Mouse (Mus musculus) heart, embryonic 13.5 days (tissue): ENCODE measurements around the gene Ovol2. TPM values are rescaled to one million over a fixed set of nuclear protein-coding genes. Genes with fewer than 3 reads are reported as not detected.

Experiments used
- ATAC-seq: fragments of 200-750 bp; cut with Nextera tagmentation; 2 replicates; pipeline ENCODE4 v1.8.0; 2017; ENCODE audit warnings: moderate TSS enrichment; ENCODE audit not compliant: insufficient number of reproducible peaks, low FRiP score, low TSS enrichment; ENCODE audit errors: extremely low read depth
- H3K27ac ChIP-seq: fragments of 300-500 bp; sonication (generic); replicated peaks from 2 replicates; pipeline ENCODE4 v1.5.1; 2015; ENCODE audit warnings: moderate library complexity, mild to moderate bottlenecking, inconsistent platforms
- H3K27me3 ChIP-seq: fragments of 300-500 bp; sonication (generic); replicated peaks from 2 replicates; pipeline ENCODE4 v1.6.1; 2015; ENCODE audit warnings: mild to moderate bottlenecking, inconsistent platforms
- H3K36me3 ChIP-seq: fragments of 300-500 bp; sonication (generic); 2 replicates; pipeline ENCODE4 v1.6.1; 2015; ENCODE audit warnings: mild to moderate bottlenecking, inconsistent platforms
- H3K4me1 ChIP-seq: fragments of 300-500 bp; sonication (generic); 2 replicates; pipeline ENCODE4 v1.6.1; 2015; ENCODE audit warnings: inconsistent platforms
- H3K4me2 ChIP-seq: fragments of 300-500 bp; sonication (generic); 2 replicates; pipeline ENCODE4 v1.6.1; 2015; ENCODE audit warnings: inconsistent platforms, mild to moderate bottlenecking, moderate library complexity
- H3K4me3 ChIP-seq: fragments of 300-500 bp; sonication (generic); 2 replicates; pipeline ENCODE4 v1.5.1; 2015; ENCODE audit warnings: moderate library complexity, mild to moderate bottlenecking, inconsistent platforms
- H3K9ac ChIP-seq: fragments of 300-500 bp; sonication (generic); 2 replicates; pipeline ENCODE4 v1.6.1; 2015; ENCODE audit warnings: inconsistent platforms, mild to moderate bottlenecking, moderate library complexity
- H3K9me3 ChIP-seq: fragments of 300-500 bp; sonication (generic); 2 replicates; pipeline ENCODE4 v1.6.1; 2016; ENCODE audit warnings: inconsistent platforms
- WGBS: fragments of 180-500 bp; shearing (Covaris S2); methylation state at CpG from one replicate; pipeline ENCODE4 v1.1.7; 2015; ENCODE audit warnings: mixed read lengths; 5-methylcytosine and 5-hydroxymethylcytosine counted together
- polyA plus RNA-seq: library from polyadenylated mRNA; unstranded; fragments of >200 nt; fragmentation: Nextera tagmentation; extraction: Ambion mirVana; gene quantifications from 2 replicates; pipeline ENCODE4 v1.2.1, GENCODE M21; 2015

Gene Ovol2
- 0.13 and 0.24 TPM in 2 replicates for polyA plus RNA-seq

DNA sequence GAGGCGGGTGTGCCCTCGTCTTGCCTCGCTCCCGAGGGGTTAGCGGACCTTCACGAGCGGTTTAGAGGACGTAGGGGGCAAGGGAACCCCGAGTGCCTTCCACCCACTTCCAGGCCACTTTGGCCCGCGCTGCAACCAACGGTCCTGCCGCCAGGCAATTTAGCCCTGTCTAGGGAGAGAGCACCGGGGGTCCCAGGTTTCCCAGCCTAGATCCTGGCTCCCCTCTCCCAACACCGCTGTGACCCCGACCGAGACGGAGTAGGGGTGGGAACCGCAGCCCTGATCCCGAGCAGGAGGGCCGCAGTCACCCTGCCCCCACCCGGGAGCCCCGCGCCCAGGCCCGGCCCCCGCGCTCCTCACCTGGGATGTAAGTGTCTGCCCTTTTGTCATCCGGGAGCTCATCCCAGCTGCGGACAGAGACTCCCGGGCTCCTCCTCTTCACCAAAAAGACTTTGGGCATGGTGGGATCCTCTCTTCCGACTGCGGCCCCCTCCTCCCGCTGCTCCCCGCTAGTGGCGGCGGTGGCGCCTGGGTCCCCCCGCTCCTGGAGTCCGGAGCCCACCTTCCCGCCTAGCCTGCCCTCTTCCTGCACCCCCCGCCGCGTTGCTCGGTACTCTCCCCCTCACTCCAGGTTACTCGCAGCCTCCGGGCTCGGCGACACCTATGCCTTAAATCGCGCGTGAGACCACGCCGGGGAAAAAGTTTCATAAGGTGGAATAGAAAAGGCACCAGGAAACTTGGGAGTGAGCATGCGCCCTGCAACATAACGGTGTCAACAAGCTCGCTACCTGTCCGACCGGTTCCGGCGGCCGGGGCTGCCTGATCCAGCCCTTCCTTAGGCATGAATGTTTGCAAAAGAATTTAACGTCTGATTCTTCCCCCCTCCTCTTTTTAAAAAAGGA, at the start of gene Ovol2:
TSS of gene Ovol2 (minus strand) at position 746 of the 902 bp plus-strand sequence.
- WGBS: under 1% methylated on average over 62 of the region's 62 CpGs
- no peak for ATAC-seq
- no peaks in the 10 kb centered on the region for H3K36me3 ChIP-seq
- peak within 1 kb of the TSS; percentile 76 for H3K9ac ChIP-seq
- H3K27me3 ChIP-seq: peaks cover 97% of the 10 kb centered on the region
- peak within 1 kb of the TSS; percentile 64 for H3K4me3 ChIP-seq
- peak within 1 kb of the TSS; percentile 92 for H3K4me2 ChIP-seq
- H3K4me1 ChIP-seq: peaks cover 41% of the 10 kb centered on the region
- H3K9me3 ChIP-seq: no peaks in the 10 kb centered on the region
- H3K27ac ChIP-seq: no peak within 1 kb of the TSS

DNA sequence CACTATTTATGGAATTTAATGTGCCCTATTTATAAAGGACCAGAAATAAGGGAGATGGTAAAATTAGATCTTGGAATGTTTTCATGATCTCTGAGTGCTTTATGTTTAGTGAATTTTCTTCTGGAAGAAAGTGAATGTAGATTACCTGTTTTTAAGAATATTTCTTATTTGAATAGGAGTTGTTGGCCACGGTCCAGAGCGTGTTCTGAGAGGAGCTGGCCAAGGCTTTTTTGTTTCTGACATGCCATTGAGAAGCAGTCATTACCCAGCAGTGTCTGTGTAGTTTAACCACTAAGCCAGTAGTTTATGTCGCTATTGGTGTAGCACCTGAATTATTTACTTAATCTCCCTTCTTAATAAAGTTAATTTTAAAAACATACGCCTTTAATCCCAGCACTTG, 49.8 kb upstream of the Ovol2 start:
- Histone ChIP-seq H3K27ac (no peak overlapping the region), H3K4me1 (peaks cover 18% of the 10 kb centered on the region; the same call in 1 of the 2 replicates), H3K27me3 (no peaks in the 10 kb centered on the region), H3K4me2 (no peak overlapping the region), H3K9me3 (no peaks in the 10 kb centered on the region), H3K9ac (no peak overlapping the region), H3K36me3 (peaks cover 98% of the 10 kb centered on the region), H3K4me3 (no peak overlapping the region)
- 85% methylated on average over 4 of the region's 4 CpGs for WGBS
- no peak for ATAC-seq

DNA sequence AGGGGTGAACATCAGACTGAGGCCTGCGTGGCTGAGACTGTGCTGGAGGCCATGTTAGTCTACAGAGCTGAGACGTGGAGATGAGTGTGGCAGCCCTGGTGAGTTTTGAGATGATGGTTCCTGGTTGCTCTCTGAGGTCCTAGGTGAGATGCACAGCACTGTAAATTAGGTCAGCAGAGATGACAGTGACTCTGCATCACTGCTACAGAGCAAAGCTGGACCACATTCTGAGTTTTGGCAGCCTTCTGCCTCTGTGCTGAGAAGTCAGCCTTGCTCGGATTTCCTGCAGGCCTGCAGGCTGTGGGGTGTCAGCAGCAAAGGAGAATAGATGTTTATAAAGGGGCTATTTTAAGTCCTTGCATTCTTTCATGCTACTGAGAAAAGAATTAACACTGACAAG, 49.3 kb upstream of the Ovol2 start:
- Histone ChIP-seq H3K4me3 (no peak overlapping the region), H3K27me3 (no peaks in the 10 kb centered on the region), H3K9me3 (no peaks in the 10 kb centered on the region), H3K27ac (0 out of 2 replicates have a peak overlapping the region, but pooled peaks have one; percentile 2), H3K9ac (no peak overlapping the region), H3K4me2 (no peak overlapping the region), H3K4me1 (peaks cover 17% of the 10 kb centered on the region; the same call in 1 of the 2 replicates), H3K36me3 (peaks cover 98% of the 10 kb centered on the region)
- ATAC-seq: no peak
- 79% methylated on average over 3 of the region's 3 CpGs for WGBS

DNA sequence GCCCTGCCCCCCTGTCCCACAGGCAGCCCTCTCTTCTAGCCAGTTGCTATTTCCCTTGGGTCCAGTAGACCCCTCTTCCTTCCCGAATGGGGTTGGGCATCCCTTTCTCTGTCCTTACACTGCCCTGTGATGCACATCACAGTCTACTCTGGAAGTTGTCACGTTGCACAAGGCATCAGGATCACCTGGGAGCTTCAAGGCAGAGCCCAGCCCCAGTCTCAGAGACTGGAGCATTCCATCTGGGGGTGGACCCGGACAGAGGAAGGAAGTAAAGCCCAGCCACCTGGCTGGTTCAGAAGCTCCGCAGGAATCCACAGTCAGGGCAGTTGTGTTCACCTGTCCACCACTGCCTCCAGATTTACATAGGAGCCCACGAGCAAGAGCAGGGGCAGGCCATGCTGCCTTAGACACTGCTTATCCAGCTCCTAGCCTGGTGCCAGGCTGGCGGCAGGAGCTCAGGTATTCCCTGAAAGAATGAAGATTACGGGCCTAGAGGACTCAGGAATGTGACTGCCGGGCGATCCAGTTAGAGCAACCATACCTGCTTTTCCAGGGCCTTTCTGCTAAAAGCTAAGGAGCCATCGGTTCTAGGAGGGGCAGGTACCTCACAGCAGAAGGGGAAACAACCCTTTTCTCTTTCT, 43.2 kb upstream of the Ovol2 start:
- no peaks in the 10 kb centered on the region for H3K27me3 ChIP-seq
- no peak overlapping the region for H3K27ac ChIP-seq
- no peak for ATAC-seq
- H3K4me1 ChIP-seq: peaks cover 15% of the 10 kb centered on the region
- no peak overlapping the region for H3K4me2 ChIP-seq
- no peaks in the 10 kb centered on the region for H3K9me3 ChIP-seq
- no peak overlapping the region for H3K9ac ChIP-seq
- 81% methylated on average over 10 of the region's 10 CpGs for WGBS
- peaks cover 73% of the 10 kb centered on the region for H3K36me3 ChIP-seq
- H3K4me3 ChIP-seq: no peak overlapping the region

DNA sequence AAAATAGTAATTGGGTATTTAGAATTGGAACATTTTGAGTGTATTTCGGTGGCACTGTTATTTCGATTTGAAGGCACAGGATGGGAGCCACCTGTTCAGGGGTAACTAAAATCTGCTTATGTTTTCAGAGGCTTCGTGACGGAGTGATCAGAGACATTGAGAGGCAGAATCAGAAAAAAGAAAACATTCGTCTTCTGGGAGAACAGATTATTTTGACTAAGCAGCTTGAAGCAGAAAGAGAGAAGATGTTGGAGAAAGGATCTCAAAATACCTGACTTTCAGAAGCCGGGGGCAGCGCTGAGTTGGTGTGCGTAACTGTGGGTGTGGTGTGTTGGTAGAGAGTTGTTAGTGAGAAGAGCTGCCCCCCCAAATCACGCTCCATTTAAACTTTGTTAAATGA, 41.1 kb upstream of the Ovol2 start:
- Histone ChIP-seq H3K4me3 (no peak overlapping the region), H3K27me3 (no peaks in the 10 kb centered on the region), H3K9me3 (no peaks in the 10 kb centered on the region), H3K4me1 (peaks cover 25% of the 10 kb centered on the region), H3K27ac (no peak overlapping the region), H3K4me2 (no peak overlapping the region), H3K36me3 (peaks cover 52% of the 10 kb centered on the region), H3K9ac (no peak overlapping the region)
- 92% methylated on average over 9 of the region's 9 CpGs for WGBS
- no peak for ATAC-seq

DNA sequence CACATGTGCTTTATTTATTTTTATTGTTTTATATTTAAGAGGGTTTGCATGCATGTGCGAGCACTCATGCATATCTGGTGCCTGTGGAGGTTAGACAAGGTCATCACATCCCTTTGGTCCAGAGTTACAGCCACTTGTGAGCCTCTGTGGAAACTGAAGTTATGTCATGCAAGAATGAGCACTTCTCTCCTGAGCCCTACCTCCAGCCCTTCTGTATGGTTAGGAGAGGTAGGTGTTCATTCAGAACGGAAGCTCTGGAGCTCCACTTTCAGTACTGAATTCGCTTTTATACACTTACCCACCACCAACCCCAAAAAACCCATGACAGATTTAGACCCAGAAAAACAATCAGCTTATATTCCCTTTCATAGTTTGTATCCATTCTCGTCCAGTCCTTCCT, 39.6 kb upstream of the Ovol2 start:
- no peak overlapping the region for H3K27ac ChIP-seq
- H3K27me3 ChIP-seq: no peaks in the 10 kb centered on the region
- peaks cover 26% of the 10 kb centered on the region for H3K4me1 ChIP-seq
- 77% methylated on average over 4 of the region's 4 CpGs for WGBS
- ATAC-seq: no peak
- H3K4me2 ChIP-seq: no peak overlapping the region
- H3K36me3 ChIP-seq: peaks cover 37% of the 10 kb centered on the region
- H3K9ac ChIP-seq: no peak overlapping the region
- H3K4me3 ChIP-seq: no peak overlapping the region
- no peaks in the 10 kb centered on the region for H3K9me3 ChIP-seq

DNA sequence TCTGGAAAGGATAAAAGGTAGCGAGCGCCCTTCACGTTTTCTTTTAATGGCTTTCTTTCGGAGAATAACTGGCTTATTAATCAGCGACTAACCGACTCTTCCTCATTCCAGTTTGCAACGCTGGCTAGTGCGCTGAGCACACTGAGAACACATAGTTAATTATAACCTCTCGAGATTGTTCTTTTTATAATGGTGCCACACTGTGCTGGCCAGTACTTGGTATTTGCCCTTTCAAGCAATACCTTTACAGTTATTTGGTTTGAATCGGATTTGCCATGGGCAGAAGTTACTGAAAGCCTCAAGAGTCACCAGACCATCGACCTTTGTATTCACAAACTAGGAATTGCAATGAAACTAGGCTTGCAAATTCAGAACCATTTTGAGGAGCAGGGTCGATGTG, 37.6 kb upstream of the Ovol2 start:
- Histone ChIP-seq H3K4me2 (peak overlapping the region; percentile 79), H3K9ac (peak overlapping the region; percentile 95), H3K27me3 (no peaks in the 10 kb centered on the region), H3K4me3 (peak overlapping the region; percentile 86), H3K27ac (peak overlapping the region; percentile 97), H3K36me3 (peaks cover 16% of the 10 kb centered on the region), H3K9me3 (no peaks in the 10 kb centered on the region), H3K4me1 (peaks cover 26% of the 10 kb centered on the region)
- ATAC-seq: no peak
- 2% methylated on average over 12 of the region's 12 CpGs for WGBS

DNA sequence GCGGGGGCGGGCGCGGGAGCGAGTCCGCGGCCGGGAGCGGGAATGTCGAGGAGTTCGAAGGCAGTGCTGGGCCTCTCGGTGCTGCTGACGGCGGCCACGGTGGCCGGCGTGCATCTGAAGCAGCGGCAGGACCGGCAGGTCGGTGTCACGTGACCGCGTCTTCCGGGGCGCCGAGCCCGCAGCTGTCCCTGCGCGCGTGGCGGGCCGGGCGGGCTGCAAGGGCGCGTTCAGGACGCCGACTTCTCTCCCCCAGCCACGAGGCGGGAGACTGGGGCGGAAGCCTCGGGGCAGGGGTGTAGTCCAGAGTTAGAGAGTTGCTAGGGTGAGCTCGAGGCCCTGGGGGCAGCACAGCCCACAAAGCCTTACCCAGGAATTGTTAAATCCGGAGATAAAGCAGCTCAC, 37.1 kb upstream of the Ovol2 start:
- WGBS: under 1% methylated on average over 41 of the region's 43 CpGs
- peaks cover 26% of the 10 kb centered on the region for H3K4me1 ChIP-seq
- ATAC-seq: peak; percentile 79
- peak overlapping the region; percentile 79 for H3K4me2 ChIP-seq
- peak overlapping the region; percentile 95 for H3K9ac ChIP-seq
- H3K27me3 ChIP-seq: no peaks in the 10 kb centered on the region
- H3K36me3 ChIP-seq: peaks cover 11% of the 10 kb centered on the region
- peak overlapping the region; percentile 86 for H3K4me3 ChIP-seq
- H3K9me3 ChIP-seq: no peaks in the 10 kb centered on the region
- peak overlapping the region; percentile 97 for H3K27ac ChIP-seq

DNA sequence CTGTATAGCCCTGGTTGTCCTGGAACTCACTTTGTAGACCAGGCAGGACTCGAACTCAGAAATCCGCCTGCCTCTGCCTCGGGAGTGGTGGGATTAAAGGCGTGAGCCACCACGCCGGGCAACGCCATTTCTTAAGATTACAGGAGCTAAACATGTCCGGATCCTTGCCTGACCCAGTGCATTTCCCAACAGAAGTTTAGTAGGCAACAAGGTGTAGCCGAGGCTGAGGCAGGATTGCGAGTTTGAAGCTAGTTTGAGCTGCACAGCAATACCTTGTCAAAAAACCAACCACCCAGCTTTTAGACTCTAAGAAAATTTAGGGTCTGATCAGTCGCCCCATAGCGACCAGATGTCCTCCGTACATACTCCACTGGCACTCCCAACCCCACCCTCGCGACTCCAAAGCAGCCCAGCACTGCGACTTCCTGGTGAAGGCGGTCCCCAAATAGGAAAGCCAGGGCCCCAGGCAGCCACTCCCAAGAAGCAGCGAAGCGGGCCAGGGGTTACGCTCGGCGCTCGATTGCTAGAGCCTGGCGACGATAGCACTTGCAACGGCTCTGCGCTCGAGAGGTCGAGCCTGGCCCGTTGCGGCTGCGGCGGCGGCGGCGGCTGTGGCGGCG, 36.6 kb upstream of the Ovol2 start, which contains the start of the genes Kat14 and Pet117:
TSS of gene Kat14 (plus strand) at position 584 of the 620 bp plus-strand sequence.
TSS of gene Pet117 (plus strand) at position 597 of the 620 bp plus-strand sequence.
- Histone ChIP-seq H3K9ac (peak within 1 kb of the TSS; percentile 95), H3K9me3 (no peaks in the 10 kb centered on the region), H3K36me3 (peaks cover 6% of the 10 kb centered on the region), H3K27me3 (no peaks in the 10 kb centered on the region), H3K4me2 (peak within 1 kb of the TSS; percentile 79), H3K27ac (peak within 1 kb of the TSS; percentile 97), H3K4me3 (peak within 1 kb of the TSS; percentile 86), H3K4me1 (peaks cover 26% of the 10 kb centered on the region)
- ATAC-seq: peak; percentile 89
- WGBS: 5% methylated on average over 37 of the region's 38 CpGs

DNA sequence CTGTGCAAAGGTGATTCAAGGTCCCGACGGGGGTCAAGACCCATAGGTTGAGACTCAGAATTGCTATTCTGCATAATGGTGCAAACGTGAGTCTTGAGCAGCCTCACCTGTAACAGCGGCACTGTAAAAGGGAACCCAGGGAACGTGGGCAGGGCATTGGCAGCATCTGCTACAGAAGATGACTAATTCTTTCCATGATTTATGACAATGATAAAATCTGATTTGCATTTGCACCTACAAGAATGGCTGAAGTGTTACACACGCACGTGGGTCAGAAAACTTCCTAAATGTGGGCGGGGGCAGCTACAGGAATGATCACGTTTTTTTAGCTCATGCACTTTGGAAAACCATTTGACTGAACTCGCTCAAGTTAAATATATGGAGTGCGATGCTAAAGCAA, 20.9 kb upstream of the Ovol2 start:
- no peak overlapping the region for H3K27ac ChIP-seq
- H3K27me3 ChIP-seq: 0 out of 2 replicates have a peak, but pooled peaks cover 4% of the 10 kb centered on the region
- no peak overlapping the region for H3K4me3 ChIP-seq
- H3K9me3 ChIP-seq: no peaks in the 10 kb centered on the region
- no peak overlapping the region for H3K9ac ChIP-seq
- no peaks in the 10 kb centered on the region for H3K36me3 ChIP-seq
- ATAC-seq: no peak
- no peak overlapping the region for H3K4me2 ChIP-seq
- WGBS: 80% methylated on average over 11 of the region's 11 CpGs
- no peaks in the 10 kb centered on the region for H3K4me1 ChIP-seq

DNA sequence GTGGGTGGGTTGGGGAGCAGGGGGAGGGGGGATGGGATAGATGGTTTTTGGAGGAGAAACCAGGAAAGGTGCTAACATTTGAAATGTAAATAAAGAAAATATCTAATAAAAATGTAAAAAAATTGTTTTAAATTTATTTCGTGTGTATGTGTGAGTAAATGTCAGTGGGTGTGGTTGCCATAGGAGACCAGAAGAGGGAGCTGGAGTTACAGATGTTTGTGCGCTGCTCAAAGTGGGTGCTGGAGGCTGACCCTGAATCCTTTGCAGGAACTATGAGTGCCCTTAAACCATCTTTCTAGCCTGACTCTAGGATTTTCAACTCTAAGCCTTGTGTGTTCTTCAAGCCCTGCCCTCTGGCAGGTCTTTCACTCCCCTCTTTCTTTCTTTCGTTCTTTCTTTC, 16.6 kb upstream of the Ovol2 start:
- no peak overlapping the region for H3K27ac ChIP-seq
- H3K9me3 ChIP-seq: no peaks in the 10 kb centered on the region
- peaks cover 3% of the 10 kb centered on the region; the same call in 1 of the 2 replicates for H3K27me3 ChIP-seq

More for the DNA sequence above, 16.6 kb upstream of the Ovol2 start:
- no peak for ATAC-seq
- Histone ChIP-seq H3K4me1 (no peaks in the 10 kb centered on the region), H3K36me3 (no peaks in the 10 kb centered on the region), H3K4me2 (no peak overlapping the region), H3K4me3 (no peak overlapping the region), H3K9ac (no peak overlapping the region)
- 53% methylated on average over 3 of the region's 3 CpGs for WGBS
